Mouse (Mus musculus): ENCODE data around the gene H2afb3.

DNA sequence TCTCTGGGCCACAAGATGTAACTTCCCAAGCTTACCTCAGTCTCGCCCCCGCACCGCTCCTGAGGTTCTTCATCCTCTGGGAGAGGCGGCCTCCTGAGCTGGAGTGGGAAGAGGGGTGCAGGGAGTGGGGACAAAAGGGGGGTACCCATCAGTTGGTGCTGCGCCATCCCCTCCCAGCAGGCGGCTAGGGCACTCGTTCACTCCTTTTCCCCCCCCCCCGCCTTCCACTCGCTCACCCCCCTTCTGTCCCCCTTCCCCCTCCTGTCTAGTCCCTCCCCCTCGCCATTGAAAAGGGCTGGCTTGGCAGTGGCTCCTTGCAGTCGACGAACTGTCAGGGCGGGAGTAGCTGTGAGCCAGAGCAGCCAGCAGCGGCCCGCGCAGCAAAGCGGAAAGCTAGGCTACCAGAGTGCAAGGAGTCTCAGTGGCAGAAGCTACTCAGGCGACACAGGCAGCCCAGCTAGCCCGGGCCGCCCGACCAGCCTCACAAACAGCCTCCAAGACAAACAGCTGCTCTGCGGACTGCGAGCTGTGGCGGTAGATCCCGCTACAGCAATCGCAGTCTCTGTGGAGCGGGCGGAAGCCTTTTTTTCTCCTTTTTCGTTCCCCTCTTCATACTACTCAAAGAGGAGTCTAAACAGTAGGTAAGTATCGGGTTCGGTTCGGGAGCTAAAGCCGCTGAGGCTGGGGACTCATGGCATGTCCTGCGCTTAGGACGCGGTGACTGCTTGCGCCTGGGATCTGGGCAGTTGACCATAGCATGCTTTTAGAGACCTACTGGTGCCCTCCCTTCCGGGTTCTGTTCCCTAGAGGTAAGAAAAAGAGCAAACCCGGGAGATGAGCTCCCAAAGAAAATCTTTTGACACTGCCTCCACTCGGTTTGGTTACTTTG lies 22.6 kb downstream of the H2afb3 start, which contains the start of gene Pcdh11x:
- TF ChIP-seq POLR2A (IDR thresholded peaks at IDR 0.05; ENCODE audit: insufficient read depth, low read depth, low read length) (no peak), CTCF (IDR thresholded peaks at IDR 0.05) (no peak)

All from heart, adult 2 months (tissue).